Mouse (Mus musculus): Measurements from ENCODE around the gene Lrrc27.

DNA sequence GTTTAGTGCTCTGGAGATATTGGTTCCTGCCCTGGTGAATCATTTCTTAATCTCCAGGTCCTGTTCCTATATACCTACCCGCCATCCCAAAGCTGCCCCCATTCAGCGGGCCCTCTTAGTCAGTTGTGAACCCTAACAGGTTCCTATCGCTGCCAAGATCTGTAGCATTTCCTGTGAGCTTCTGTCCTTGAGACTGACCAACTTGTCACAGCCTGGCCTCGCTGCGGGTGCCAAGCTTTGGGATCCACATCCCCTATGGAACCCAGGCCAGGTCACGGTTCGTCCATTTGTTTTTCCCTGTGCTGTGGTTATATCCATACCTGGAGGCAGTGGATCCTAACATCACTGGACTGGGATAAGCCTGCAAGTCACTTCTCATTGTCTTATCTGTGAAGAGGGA lies 39.8 kb downstream of the Lrrc27 start:
- TF ChIP-seq CTCF (IDR thresholded peaks at IDR 0.05; ENCODE audit: control insufficient read depth, insufficient read depth, insufficient read length) (no peak), MAX (IDR thresholded peaks at IDR 0.05) (no peak), MYOG (IDR thresholded peaks at IDR 0.05; ENCODE audit: control insufficient read depth, extremely low read depth, insufficient read length) (no peak)
